Mouse (Mus musculus) skeletal muscle tissue, adult 2 months (tissue): ENCODE measurements at regions not wholly inside any gene's neighbourhood (a gene's known extent, or its start where the extent isn't known, plus 50 kb on each side); places are given as distances from the start of the nearest gene placed in this dataset.

Source experiments
- DNase-seq: peaks from one replicate; pipeline ENCODE4 v3.0.0-alpha.2; 2012; ENCODE audit warnings: low read depth, low spot score

GRCm38 (mm10) chr12:49946752-49947260 lies 561.8 kb downstream of the Gm43517 start:
- no peak for DNase-seq

GRCm38 (mm10) chr12:49950986-49951385 lies 566.0 kb downstream of the Gm43517 start:
- no peak for DNase-seq

GRCm38 (mm10) chr12:49951821-49952220 lies 566.8 kb downstream of the Gm43517 start:
- DNase-seq, result no peak

GRCm38 (mm10) chr12:49968072-49968471 lies 583.1 kb downstream of the Gm43517 start:
- peak; percentile 25 for DNase-seq

- no peak for DNase-seq
Observed at GRCm38 (mm10) chr12:49969546-49969945, 584.6 kb downstream of the Gm43517 start.

GRCm38 (mm10) chr12:49974591-49975323 lies 589.8 kb downstream of the Gm43517 start:
- peak; percentile 36 for DNase-seq

- DNase-seq, result no peak
Observed at GRCm38 (mm10) chr12:49975553-49975952, 590.6 kb downstream of the Gm43517 start.

- DNase-seq, result no peak
Observed at GRCm38 (mm10) chr12:49992501-49993079, 607.6 kb downstream of the Gm43517 start.

- no peak for DNase-seq
Observed at GRCm38 (mm10) chr12:50038808-50039374, 610.0 kb downstream of the Prkd1 start.

- no peak for DNase-seq
Observed at GRCm38 (mm10) chr12:50061286-50061685, 587.6 kb downstream of the Prkd1 start.

- DNase-seq, result no peak
Observed at GRCm38 (mm10) chr12:50066394-50066793, 582.5 kb downstream of the Prkd1 start.

- DNase-seq, result no peak
Observed at GRCm38 (mm10) chr12:50071797-50072196, 577.1 kb downstream of the Prkd1 start.

GRCm38 (mm10) chr12:50072359-50072758 lies 576.5 kb downstream of the Prkd1 start:
- DNase-seq, result no peak

GRCm38 (mm10) chr12:50073684-50074083 lies 575.2 kb downstream of the Prkd1 start:
- no peak for DNase-seq

- DNase-seq, result no peak
Observed at GRCm38 (mm10) chr12:50081157-50081556, 567.7 kb downstream of the Prkd1 start.

- no peak for DNase-seq
Observed at GRCm38 (mm10) chr12:50081571-50081970, 567.3 kb downstream of the Prkd1 start.

- no peak for DNase-seq
Observed at GRCm38 (mm10) chr12:50084517-50084916, 564.4 kb downstream of the Prkd1 start.

- DNase-seq, result no peak
Observed at GRCm38 (mm10) chr12:50111246-50112044, 537.5 kb downstream of the Prkd1 start.

GRCm38 (mm10) chr12:50112081-50112491 lies 536.8 kb downstream of the Prkd1 start:
- DNase-seq, result no peak

GRCm38 (mm10) chr12:50115855-50116254 lies 533.0 kb downstream of the Prkd1 start:
- no peak for DNase-seq

- no peak for DNase-seq
Observed at GRCm38 (mm10) chr12:50118346-50118745, 530.6 kb downstream of the Prkd1 start.

GRCm38 (mm10) chr12:50122145-50122544 lies 526.8 kb downstream of the Prkd1 start:
- no peak for DNase-seq
